Mouse (Mus musculus) megakaryocyte-erythroid progenitor cell, adult 5-6 weeks (primary cell): ENCODE measurements at regions not wholly inside any gene's neighbourhood (a gene's known extent, or its start where the extent isn't known, plus 50 kb on each side); places are given as distances from the start of the nearest gene placed in this dataset.

ENCODE experiments used
- ATAC-seq: replicated peaks from 2 replicates; pipeline ENCODE4 v1.8.0; 2016; ENCODE audit warnings: mild to moderate bottlenecking, inconsistent platforms; ENCODE audit not compliant: severe bottlenecking, poor library complexity, low FRiP score, low TSS enrichment

DNA sequence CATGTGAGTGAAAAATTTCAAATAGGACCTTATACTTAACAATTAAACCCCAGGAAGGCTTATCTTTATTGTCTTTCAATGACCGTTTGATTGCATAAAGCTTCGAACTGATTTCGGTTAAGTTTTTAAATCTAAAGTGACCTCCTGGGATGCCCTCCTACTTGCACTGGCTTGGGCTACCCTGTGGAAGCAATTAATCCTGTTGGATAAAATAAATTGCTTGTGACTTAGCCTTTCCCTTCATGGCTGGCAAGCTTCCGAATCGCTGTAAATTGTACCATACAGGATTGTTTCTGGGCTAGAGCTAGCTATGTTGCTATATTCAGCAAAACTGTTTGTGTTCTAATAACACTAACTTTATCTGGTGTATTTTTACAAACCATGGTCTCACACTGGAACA, 272.6 kb upstream of the Ccdc54 start:
- ATAC-seq = no peak

GRCm38 (mm10) chr16:50859513-50859912, 268.6 kb upstream of the Ccdc54 start:
- no peak for ATAC-seq

- ATAC-seq = no peak
Measured at GRCm38 (mm10) chr16:50852081-50852480, 261.1 kb upstream of the Ccdc54 start.

DNA sequence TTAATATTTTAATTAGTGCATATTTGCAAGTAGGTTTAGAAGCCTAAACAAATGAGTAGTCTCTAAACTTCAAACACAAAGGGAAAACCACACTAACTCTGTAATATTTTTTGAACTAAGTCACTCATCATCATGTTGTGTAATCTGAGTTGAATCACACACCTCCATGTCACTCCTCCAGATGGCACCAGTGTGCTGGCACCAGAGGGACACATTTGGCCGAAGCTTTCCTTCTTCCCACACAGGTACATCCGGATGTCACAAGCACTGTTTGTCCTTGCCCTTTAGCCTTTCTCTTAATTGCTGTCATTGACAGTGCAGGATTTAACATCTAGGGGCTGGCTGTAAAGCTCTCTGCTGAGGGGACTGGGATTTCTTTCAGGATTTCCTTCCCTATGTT, 256.7 kb upstream of the Ccdc54 start:
- ATAC-seq = no peak

DNA sequence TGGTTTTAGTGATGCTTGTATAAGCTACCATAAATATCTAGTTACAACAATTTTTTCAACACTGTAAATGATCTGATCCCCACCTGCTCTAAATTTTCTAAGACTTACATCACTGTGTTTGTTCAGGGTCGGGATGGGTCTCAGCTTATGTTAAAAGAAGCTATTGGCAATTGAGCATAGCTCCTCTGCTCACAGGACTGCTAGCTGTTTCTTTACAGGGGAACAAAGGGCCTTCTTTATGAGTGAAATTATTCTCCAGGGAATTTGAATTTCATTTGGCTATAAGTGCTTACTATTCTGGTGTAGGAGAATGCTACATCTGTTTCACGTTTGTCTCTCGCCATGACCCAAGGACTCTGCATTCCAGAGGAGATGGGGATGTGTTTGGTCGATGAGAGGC, 255.6 kb upstream of the Ccdc54 start:
- ATAC-seq = no peak

DNA sequence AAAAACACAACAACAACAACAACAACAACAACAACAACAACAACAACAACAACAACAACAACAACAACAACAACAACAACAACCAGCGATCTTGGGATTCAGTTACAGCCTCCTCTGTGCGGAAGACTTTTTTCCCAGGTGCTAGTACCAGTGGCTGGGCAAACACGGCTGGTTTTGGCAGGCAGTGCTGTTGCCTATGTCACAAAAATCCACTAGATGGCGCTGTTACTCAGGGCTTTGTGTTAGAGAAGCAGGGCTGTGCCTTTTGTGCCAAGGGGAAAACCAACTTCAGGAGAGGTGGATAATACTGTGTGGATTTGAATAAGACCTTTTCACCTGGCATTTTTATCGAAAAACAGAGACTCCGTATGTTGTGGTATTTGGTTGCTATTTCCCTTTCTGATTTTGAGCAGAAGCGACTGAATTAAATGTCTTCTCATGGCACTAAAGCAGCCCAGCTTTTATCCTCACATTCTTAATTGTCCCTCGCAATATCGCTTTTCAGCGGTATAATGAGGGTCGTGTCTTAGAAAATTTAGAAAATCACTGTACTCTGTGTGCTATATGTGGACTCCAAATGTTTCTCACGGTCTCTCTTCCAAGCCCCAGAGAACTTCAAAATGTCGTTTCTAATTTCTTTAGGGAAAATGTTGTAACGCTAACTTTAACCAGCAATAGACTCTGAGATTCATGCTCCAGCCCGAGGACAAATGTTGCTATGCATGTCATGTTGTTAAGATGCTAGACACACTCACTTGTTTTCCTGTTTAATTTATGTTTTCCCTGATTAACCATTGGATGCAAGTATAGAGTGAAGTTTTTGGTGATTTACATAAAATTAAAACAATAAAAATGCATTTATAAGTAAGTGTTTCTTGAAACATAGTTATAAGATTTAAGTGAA, 251.0 kb upstream of the Ccdc54 start:
- peak; percentile 90 for ATAC-seq

DNA sequence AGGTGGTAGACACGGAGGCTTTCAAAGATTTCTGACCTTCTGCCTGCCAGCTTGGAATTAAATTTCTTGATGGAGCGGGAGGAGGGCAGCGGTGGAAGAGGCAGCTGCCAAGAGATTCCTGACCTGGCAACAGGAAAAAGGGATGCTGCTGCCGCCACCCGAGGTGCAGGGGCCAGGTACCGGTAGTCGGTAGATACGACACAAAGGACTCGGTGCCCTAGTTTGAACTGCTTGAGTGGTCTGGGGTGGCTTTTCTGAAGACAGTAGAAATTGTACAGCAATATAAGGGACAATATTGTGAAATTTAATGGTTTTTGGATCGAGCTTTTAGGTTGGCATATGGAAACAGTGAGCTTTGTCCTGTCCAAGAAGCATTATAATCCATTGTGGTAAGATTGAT, 250.3 kb upstream of the Ccdc54 start:
- ATAC-seq = no peak

DNA sequence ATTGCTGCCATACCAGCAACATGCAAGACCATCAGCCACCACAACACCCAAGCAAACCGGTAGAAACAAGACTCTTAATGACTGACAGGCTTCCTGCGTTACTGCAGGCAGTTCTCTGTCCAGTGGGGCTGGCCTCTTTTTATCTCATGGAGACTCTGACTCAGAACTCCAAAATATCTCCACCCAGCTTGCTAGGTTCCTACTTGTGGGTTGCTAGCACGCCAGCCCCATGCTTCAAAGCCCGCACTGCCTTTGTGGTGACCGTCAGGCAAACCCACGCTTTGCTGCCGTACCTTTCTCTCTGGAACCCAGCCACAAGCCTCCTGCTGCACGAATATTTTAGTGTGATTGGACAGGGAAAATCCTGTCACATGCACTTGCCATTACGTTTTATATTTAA, 248.7 kb upstream of the Ccdc54 start:
- no peak for ATAC-seq

- ATAC-seq = no peak
Measured at GRCm38 (mm10) chr16:50837416-50837815, 246.5 kb upstream of the Ccdc54 start.

DNA sequence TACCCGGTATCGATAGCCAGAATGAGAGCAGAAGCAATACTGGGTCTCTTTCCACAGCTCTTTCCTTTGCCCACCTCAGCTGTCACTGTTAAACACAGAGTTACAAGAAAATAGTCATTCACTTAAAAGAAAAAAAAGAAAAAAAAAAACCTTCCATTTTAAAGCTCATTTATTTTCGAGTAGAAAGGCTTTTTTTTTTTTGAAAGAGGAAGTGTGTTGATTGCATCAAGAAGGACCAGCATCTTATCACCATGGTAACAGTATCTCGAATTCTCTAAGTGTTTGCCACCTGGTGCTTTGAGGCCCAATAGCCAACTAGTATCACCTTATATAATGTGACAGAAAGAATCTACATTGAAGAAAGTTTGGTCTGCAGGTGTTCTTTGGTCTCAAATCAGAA, 245.5 kb upstream of the Ccdc54 start:
- no peak for ATAC-seq

- ATAC-seq = no peak
Measured at GRCm38 (mm10) chr16:50833357-50833756, 242.4 kb upstream of the Ccdc54 start.

GRCm38 (mm10) chr16:50822352-50822751, 231.4 kb upstream of the Ccdc54 start:
- no peak for ATAC-seq

DNA sequence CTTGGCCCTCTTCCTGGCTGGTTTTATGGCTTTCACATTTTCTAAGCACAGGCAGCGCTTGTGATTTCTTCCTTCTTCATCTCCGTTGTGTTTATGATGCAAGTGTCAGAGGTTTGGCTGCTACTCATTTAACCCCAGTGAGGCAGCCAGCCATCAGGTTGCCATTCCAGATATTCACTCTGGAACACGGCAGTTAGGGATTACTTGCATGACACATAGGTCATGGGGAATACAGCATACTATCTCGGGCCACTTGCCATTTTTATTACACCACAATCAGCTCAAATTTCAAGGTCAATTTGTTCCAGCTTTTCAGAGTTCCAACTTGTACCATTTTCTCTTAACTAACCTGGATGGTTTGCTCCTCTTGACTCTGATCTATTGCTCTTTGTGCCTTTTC, 223.7 kb upstream of the Ccdc54 start:
- no peak for ATAC-seq

DNA sequence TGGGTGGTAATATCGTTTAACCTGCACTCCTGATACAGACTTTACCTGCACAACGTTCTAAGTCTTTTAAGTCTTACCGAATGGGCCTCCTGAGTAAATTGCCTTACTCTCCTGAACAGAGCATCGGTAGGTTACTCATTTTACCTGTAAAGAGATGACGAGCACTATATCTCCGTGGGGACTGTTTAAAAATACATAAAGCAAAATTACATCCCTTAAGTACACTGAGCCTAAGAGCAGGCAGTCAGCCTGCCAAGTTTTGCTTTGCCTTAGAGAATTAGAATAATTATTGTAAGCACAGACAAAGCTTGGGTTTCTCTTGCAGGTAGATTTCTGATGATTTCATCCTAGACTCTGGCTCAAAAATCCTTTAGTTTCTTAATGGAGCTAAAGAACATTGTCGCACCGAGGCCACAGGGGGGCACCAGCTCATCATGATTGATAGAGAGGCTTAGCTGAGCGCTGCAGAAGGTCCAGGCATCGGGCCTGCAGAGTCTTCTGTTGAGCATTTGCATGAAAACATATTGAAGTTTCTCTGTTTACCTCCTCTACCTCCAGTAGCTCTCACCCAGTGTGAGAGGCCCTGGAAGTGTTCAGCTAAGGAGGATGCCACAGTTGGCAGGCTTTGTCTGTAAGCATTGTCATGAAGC, 208.3 kb upstream of the Ccdc54 start:
- 0 out of 2 replicates have a peak, but pooled peaks have one; percentile 57 for ATAC-seq

GRCm38 (mm10) chr16:50798095-50798494, 207.1 kb upstream of the Ccdc54 start:
- no peak for ATAC-seq

DNA sequence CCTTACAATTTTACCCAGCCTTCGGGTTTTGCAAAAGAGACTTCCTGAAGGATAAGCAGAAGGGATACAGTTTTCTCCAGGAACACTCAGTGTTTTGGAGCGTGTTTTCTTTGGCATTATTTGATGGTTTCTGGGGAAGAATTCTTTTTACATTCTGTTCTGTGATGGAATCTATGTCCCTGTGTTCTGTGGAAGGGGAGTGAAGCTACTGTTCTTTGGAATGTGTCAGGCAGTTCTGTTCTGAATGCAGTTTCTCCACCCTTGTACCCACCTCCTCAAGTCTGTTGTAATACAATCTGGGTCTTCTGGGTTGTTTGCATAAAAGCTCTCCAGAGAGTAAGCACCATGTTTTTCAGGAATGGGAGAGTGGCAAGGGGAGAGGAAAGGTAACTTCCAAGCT, 202.0 kb upstream of the Ccdc54 start:
- no peak for ATAC-seq

DNA sequence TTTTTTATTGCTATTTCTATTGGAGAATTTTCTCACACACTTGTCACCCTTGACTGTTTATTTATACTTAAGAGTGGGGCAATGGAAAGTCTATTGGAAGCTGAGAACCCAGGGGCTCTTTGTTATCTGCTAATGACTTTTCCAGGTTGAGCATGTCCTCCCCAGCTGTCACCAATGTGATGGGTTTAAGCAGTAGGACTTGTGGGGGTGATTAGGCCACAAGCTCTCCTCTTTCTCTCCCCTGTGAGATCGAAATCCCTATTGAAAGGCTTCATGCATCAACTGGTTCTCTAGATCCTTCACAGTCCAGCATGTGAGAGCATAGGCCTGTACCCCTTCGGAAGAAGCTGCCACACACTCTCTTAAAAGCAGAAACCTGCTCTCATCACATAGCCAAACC, 201.6 kb upstream of the Ccdc54 start:
- ATAC-seq = no peak

DNA sequence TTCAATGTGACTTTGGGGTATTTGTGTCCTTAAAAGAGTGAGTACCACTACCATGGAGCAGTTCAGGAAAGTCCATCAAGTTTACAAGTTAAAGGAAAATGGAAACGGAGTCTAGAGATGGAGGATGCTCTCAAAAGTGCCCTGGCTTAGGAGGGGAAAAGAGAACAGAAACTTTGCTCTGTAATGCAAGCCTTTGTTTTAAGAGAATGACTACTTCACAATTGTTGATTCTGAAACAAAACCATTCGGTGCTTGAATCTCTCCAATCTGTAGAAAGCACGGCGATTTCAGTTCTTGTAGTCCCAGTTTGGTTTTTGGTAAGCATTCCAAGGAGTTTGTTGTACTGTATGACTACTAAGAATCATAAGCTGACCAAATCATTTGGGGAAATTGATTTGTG, 197.7 kb upstream of the Ccdc54 start:
- no peak for ATAC-seq

DNA sequence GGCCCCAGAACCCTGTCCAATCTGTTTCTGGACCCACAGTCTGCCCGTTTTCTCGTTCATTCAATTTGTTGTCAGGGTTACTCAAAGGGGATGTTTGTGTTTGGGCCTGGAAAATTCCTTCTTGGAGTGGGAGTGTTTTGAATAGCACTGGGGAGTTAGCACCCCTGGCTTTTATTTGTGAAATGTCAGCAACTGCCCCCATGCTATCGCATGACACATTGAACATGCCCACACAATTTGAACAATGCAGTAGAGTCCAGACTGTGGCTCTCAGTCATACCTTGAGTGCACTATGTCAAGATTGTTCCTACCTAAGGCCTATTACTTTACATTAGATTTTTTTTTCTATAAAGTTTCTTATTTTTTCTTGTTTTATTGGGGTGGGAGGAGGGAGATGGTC, 195.2 kb upstream of the Ccdc54 start:
- no peak for ATAC-seq

GRCm38 (mm10) chr16:50785384-50785783, 194.4 kb upstream of the Ccdc54 start:
- no peak for ATAC-seq

DNA sequence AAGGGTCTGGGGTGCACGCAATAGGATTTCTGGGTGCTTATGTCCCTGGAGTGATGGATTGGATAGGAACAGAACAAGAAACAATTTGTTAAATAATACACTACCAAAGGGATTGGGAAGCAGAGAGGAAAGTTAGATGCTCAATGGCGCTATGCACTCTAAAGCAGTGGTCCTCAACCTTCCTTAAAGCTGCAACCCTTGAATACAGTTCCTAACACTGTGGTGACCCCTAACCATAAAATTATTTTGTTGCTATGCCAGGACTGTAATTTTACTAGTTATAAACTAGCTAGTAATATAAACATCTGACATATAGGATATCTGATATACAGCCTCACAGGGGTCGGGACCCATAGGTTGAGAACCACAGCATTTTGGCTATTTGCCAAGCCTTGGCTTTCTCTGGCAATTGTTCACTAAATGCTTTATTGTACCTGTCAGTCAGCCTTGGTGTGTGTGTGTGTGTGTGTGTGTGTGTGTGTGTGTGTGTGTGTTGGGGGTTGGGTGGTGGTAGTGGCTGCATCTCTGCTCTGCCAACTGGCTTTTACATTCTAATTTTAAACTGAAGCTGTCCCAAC, 193.8 kb upstream of the Ccdc54 start:
- no peak for ATAC-seq
